Mouse (Mus musculus) cerebellum, adult 2 months (tissue): ENCODE measurements at regions not wholly inside any gene's neighbourhood (a gene's known extent, or its start where the extent isn't known, plus 50 kb on each side); places are given as distances from the start of the nearest gene placed in this dataset.

Experiments
- DNase-seq, 2 experiments: peaks; one replicate each; pipeline ENCODE4 v3.0.0; 2021
- H3K27ac ChIP-seq: fragments of 200-500 bp; 2 replicates; pipeline ENCODE4 v1.5.1; 2012; ENCODE audit warnings: low read length, control low read depth, inconsistent platforms; ENCODE audit not compliant: insufficient read depth
- H3K27me3 ChIP-seq: fragments of 200-500 bp; 2 replicates; pipeline ENCODE4 v1.6.1; 2012; ENCODE audit warnings: inconsistent platforms, mild to moderate bottlenecking, low read length, moderate library complexity; ENCODE audit not compliant: control insufficient read depth, insufficient read depth
- H3K4me1 ChIP-seq: fragments of 200-500 bp; 2 replicates; pipeline ENCODE4 v1.6.1; 2011; ENCODE audit warnings: low read length; ENCODE audit not compliant: control insufficient read depth, insufficient read depth
- H3K4me3 ChIP-seq: fragments of 200-500 bp; replicated peaks from 2 replicates; pipeline ENCODE3; 2011; ENCODE audit warnings: mild to moderate bottlenecking, low read depth, low read length, control low read depth; ENCODE audit not compliant: insufficient read depth
- CTCF ChIP-seq: fragments of 200-500 bp; IDR thresholded peaks from 2 replicates; pipeline ENCODE4 v1.5.1; 2011; ENCODE audit warnings: low read depth, mild to moderate bottlenecking, control low read depth, low read length, moderate library complexity, borderline replicate concordance; ENCODE audit not compliant: insufficient read depth
- POLR2A ChIP-seq: fragments of 200-500 bp; IDR thresholded peaks from 2 replicates; pipeline ENCODE4 v1.6.1; 2011; ENCODE audit warnings: low read length, control low read depth, borderline replicate concordance; ENCODE audit not compliant: insufficient read depth
- WGBS: fragments of 180-500 bp; shearing (Covaris S2); methylation state at CpG from one replicate; pipeline ENCODE4 v1.1.7; 2018; 5-methylcytosine and 5-hydroxymethylcytosine counted together

- H3K4me1 ChIP-seq = no peaks in the 10 kb centered on the region
- 41% methylated on average over 4 of the region's 4 CpGs for WGBS
- no peak for TF ChIP-seq CTCF
- H3K4me3 ChIP-seq = no peak overlapping the region
- no peaks in the 10 kb centered on the region for H3K27me3 ChIP-seq
- H3K27ac ChIP-seq = no peak overlapping the region
- DNase-seq = no peak
These were observed 618.8 kb upstream of the A1bg start for GRCm38 (mm10) chr15:61541643-61542042.

- H3K27me3 ChIP-seq = no peaks in the 10 kb centered on the region
- H3K4me1 ChIP-seq = no peaks in the 10 kb centered on the region
- WGBS = 81% methylated on average over 10 of the region's 10 CpGs
- H3K4me3 ChIP-seq = no peak overlapping the region
- TF ChIP-seq POLR2A (no peak), CTCF (no peak)
- H3K27ac ChIP-seq = no peak overlapping the region
- no peak for DNase-seq
These were observed 618.1 kb upstream of the A1bg start for GRCm38 (mm10) chr15:61540753-61541421.

GRCm38 (mm10) chr15:61538930-61539329 lies 616.1 kb upstream of the A1bg start:
- H3K4me1 ChIP-seq = no peaks in the 10 kb centered on the region
- no peak for DNase-seq
- H3K27me3 ChIP-seq = no peaks in the 10 kb centered on the region
- 68% methylated on average over 5 of the region's 5 CpGs for WGBS
- TF ChIP-seq POLR2A (no peak), CTCF (no peak)
- H3K4me3 ChIP-seq = no peak overlapping the region
- no peak overlapping the region for H3K27ac ChIP-seq

- WGBS = 70% methylated on average over 4 of the region's 4 CpGs
These were observed 615.5 kb upstream of the A1bg start for GRCm38 (mm10) chr15:61538169-61538755.

GRCm38 (mm10) chr15:61536332-61536716 lies 613.5 kb upstream of the A1bg start:
- Histone ChIP-seq H3K4me3 (no peak overlapping the region), H3K27me3 (no peaks in the 10 kb centered on the region), H3K27ac (no peak overlapping the region), H3K4me1 (no peaks in the 10 kb centered on the region)
- WGBS = 78% methylated on average over 2 of the region's 2 CpGs
- DNase-seq = no peak
- TF ChIP-seq CTCF = no peak
- TF ChIP-seq POLR2A = no peak

More at GRCm38 (mm10) chr15:61538169-61538755, 615.5 kb upstream of the A1bg start:
- TF ChIP-seq POLR2A (no peak), CTCF (no peak)
- DNase-seq = no peak
- no peak overlapping the region for H3K27ac ChIP-seq
- H3K27me3 ChIP-seq = no peaks in the 10 kb centered on the region
- H3K4me3 ChIP-seq = no peak overlapping the region
- H3K4me1 ChIP-seq = no peaks in the 10 kb centered on the region

DNA sequence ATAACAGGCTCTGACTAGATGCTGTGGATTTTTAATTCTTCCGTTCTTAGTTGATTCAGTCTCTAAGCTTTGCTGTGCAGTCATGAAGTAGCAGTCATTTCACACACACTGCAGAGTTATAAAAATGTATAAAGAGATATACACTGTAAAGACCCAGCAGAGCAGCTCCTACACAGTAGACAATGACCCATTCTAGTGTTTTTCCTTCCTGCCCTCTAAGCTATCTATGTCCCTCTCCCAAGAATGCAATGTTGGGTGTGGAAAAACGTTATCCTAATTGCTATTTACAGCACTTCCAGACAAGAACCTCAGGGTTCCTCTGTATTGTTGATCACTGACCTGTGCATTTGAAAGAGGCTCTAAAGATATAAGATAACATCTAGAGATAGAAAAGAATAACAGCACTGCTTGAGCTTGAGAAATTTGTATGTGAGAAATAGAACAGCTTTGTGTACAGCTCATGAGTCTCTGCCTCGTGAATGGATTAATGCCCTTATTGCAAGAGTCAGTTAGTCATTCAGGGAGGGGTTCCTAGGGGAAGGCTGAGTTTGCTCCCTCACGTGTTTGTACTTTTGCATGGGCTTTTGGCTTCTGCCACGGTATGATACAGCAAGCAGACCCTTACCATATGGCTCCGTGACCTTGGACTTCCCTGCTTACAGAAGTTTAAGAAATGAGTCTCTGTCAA lies 613.0 kb upstream of the A1bg start:
- Histone ChIP-seq H3K4me1 (no peaks in the 10 kb centered on the region), H3K27ac (no peak overlapping the region), H3K4me3 (no peak overlapping the region), H3K27me3 (no peaks in the 10 kb centered on the region)
- 48% methylated on average over 6 of the region's 6 CpGs for WGBS
- TF ChIP-seq POLR2A (no peak), CTCF (no peak)
- DNase-seq = no peak

- DNase-seq = no peak
- WGBS = 77% methylated on average over 6 of the region's 6 CpGs
- no peak for TF ChIP-seq CTCF
- TF ChIP-seq POLR2A = no peak
- Histone ChIP-seq H3K27me3 (no peaks in the 10 kb centered on the region), H3K27ac (no peak overlapping the region), H3K4me3 (no peak overlapping the region), H3K4me1 (no peaks in the 10 kb centered on the region)
These were observed 612.4 kb upstream of the A1bg start for GRCm38 (mm10) chr15:61535180-61535579.

DNA sequence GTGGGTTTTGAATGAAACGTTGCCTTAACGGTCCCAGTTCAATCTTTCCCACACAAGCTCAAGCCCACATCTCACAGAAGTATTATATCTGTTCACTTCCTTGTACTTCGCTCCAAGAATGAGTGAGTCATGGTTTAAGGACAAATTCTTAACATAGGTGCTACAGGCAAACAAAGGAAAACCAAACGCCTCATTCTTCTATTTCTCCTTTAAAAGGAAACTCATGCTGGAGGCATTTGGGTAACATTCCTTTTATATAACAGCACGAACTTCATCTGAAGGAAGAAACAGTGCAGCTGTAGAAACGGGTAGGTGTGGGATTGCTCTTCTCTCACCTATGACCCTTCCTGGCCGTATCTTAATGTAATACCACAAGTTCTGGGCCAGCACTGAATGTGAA lies 610.0 kb upstream of the A1bg start:
- H3K27me3 ChIP-seq = no peaks in the 10 kb centered on the region
- no peak overlapping the region for H3K27ac ChIP-seq
- WGBS = 93% methylated on average over 7 of the region's 7 CpGs
- TF ChIP-seq POLR2A = no peak
- no peak for TF ChIP-seq CTCF
- no peak overlapping the region for H3K4me3 ChIP-seq
- no peak for DNase-seq
- no peaks in the 10 kb centered on the region for H3K4me1 ChIP-seq
